Mouse (Mus musculus) midbrain, embryonic 14.5 days (tissue): ENCODE measurements around the gene Fbxo34. TPM values are rescaled to one million over a fixed set of nuclear protein-coding genes. Genes with fewer than 3 reads are reported as not detected.
"Not testable (repeated sequence)": the region's sequence is repeated elsewhere in the genome, so short reads cannot be mapped to it uniquely, and the experiment has no call there.

Source experiments
- ATAC-seq: fragments of 200-750 bp; cut with Nextera tagmentation; 2 replicates; pipeline ENCODE4 v1.8.0; 2017; ENCODE audit warnings: moderate number of reproducible peaks, moderate library complexity; ENCODE audit not compliant: low FRiP score, low TSS enrichment
- DNase-seq: peaks from one replicate; pipeline ENCODE4 v3.0.0-alpha.2; 2015
- H3K27ac ChIP-seq: fragments of 300-500 bp; sonication (generic); replicated peaks from 2 replicates; pipeline ENCODE4 v1.5.1; 2014; ENCODE audit warnings: mild to moderate bottlenecking, low read depth, low read length, moderate library complexity
- H3K27me3 ChIP-seq: fragments of 300-500 bp; sonication (generic); 2 replicates; pipeline ENCODE4 v1.6.1; 2014; ENCODE audit warnings: low read length, control low read depth, mixed read lengths; ENCODE audit not compliant: control insufficient read depth, insufficient read depth
- H3K36me3 ChIP-seq: fragments of 300-500 bp; sonication (generic); 2 replicates; pipeline ENCODE4 v1.6.1; 2014; ENCODE audit warnings: low read length, control low read depth; ENCODE audit not compliant: control insufficient read depth, insufficient read depth
- H3K4me1 ChIP-seq: fragments of 300-500 bp; sonication (generic); 2 replicates; pipeline ENCODE4 v1.6.1; 2014; ENCODE audit warnings: mild to moderate bottlenecking, antibody characterized with exemption, low read length, control low read depth; ENCODE audit not compliant: control insufficient read depth, insufficient read depth
- H3K4me2 ChIP-seq: fragments of 300-500 bp; sonication (generic); 2 replicates; pipeline ENCODE4 v1.6.1; 2014; ENCODE audit warnings: mild to moderate bottlenecking, low read length, moderate library complexity
- H3K4me3 ChIP-seq: fragments of 300-500 bp; sonication (generic); replicated peaks from 2 replicates; pipeline ENCODE4 v1.5.1; 2014; ENCODE audit warnings: low read depth, low read length
- H3K9ac ChIP-seq: fragments of 300-500 bp; sonication (generic); replicated peaks from 2 replicates; pipeline ENCODE4 v1.6.1; 2014; ENCODE audit warnings: mild to moderate bottlenecking, low read length, moderate library complexity
- H3K9me3 ChIP-seq: fragments of 300-500 bp; sonication (generic); 2 replicates; pipeline ENCODE4 v1.6.1; 2016; ENCODE audit warnings: low read length, control low read depth, mixed read lengths; ENCODE audit not compliant: control insufficient read depth
- WGBS: fragments of 180-500 bp; shearing (Covaris S2); extraction: QIAGEN DNeasy Blood & Tissue Kit; methylation state at CpG from one replicate; pipeline ENCODE4 v1.1.7; 2014; 5-methylcytosine and 5-hydroxymethylcytosine counted together
- polyA plus RNA-seq: library from polyadenylated mRNA; unstranded; fragments of >200 nt; fragmentation: Nextera tagmentation; extraction: Ambion mirVana; gene quantifications from 2 replicates; pipeline ENCODE4 v1.2.1, GENCODE M21; 2014

Fbxo34 gene
- polyA plus RNA-seq: 28.5 and 33.2 TPM in 2 replicates

- H3K27ac ChIP-seq, DNase-seq, H3K4me3 ChIP-seq, H3K27me3 ChIP-seq, H3K36me3 ChIP-seq, ATAC-seq, H3K4me1 ChIP-seq, H3K9me3 ChIP-seq, H3K4me2 ChIP-seq, H3K9ac ChIP-seq: not testable (repeated sequence)
- WGBS: 92% methylated on average over 2 of the region's 5 CpGs
These were observed at the start of gene Fbxo34 for GRCm38 (mm10) chr14:47450121-47450520. TSS of gene Fbxo34 (plus strand) at chr14:47450421.

GRCm38 (mm10) chr14:47402735-47403134 lies 47.5 kb upstream of the Fbxo34 start:
- ATAC-seq (no peak), DNase-seq (no peak)
- H3K4me2 ChIP-seq: no peak overlapping the region
- 93% methylated on average over 8 of the region's 8 CpGs for WGBS
- H3K9ac ChIP-seq: no peak overlapping the region
- peaks cover 15% of the 10 kb centered on the region for H3K36me3 ChIP-seq
- no peaks in the 10 kb centered on the region for H3K27me3 ChIP-seq
- H3K9me3 ChIP-seq: no peaks in the 10 kb centered on the region
- H3K4me3 ChIP-seq: no peak overlapping the region
- no peaks in the 10 kb centered on the region for H3K4me1 ChIP-seq
- H3K27ac ChIP-seq: no peak overlapping the region

- ATAC-seq (no peak), DNase-seq (no peak)
- Histone ChIP-seq H3K4me3 (no peak overlapping the region), H3K27me3 (no peaks in the 10 kb centered on the region), H3K36me3 (peaks cover 16% of the 10 kb centered on the region), H3K9me3 (no peaks in the 10 kb centered on the region), H3K4me2 (no peak overlapping the region), H3K27ac (no peak overlapping the region), H3K4me1 (no peaks in the 10 kb centered on the region), H3K9ac (no peak overlapping the region)
- 87% methylated on average over 9 of the region's 9 CpGs for WGBS
These were observed 44.2 kb upstream of the Fbxo34 start for GRCm38 (mm10) chr14:47406000-47406399.

GRCm38 (mm10) chr14:47417346-47417745 lies 32.9 kb upstream of the Fbxo34 start:
- no peaks in the 10 kb centered on the region for H3K27me3 ChIP-seq
- no peaks in the 10 kb centered on the region for H3K9me3 ChIP-seq
- H3K9ac ChIP-seq: no peak overlapping the region
- peak overlapping the region; percentile 60 for H3K4me2 ChIP-seq
- WGBS: 37% methylated on average over 3 of the region's 3 CpGs
- H3K27ac ChIP-seq: no peak overlapping the region
- H3K36me3 ChIP-seq: peaks cover 10% of the 10 kb centered on the region; the same call in 1 of the 2 replicates
- H3K4me1 ChIP-seq: no peaks in the 10 kb centered on the region
- DNase-seq (no peak), ATAC-seq (no peak)
- peak overlapping the region; percentile 40 for H3K4me3 ChIP-seq

- Histone ChIP-seq H3K4me3 (peak within 1 kb of the TSS; percentile 40), H3K9me3 (no peaks in the 10 kb centered on the region), H3K4me1 (no peaks in the 10 kb centered on the region), H3K27ac (no peak within 1 kb of the TSS), H3K4me2 (peak within 1 kb of the TSS; percentile 60), H3K9ac (peak within 1 kb of the TSS; percentile 40; the same call in 1 of the 2 replicates), H3K36me3 (0 out of 2 replicates have a peak, but pooled peaks cover 7% of the 10 kb centered on the region), H3K27me3 (no peaks in the 10 kb centered on the region)
- 2% methylated on average over 36 of the region's 36 CpGs for WGBS
- peak; percentile 95 for DNase-seq
- ATAC-seq: peak; percentile 97
These were observed 32.2 kb upstream of the Fbxo34 start, which contains the start of gene Dlgap5 for GRCm38 (mm10) chr14:47417775-47418665. TSS of gene Dlgap5 (minus strand) at chr14:47418407.

- H3K27me3 ChIP-seq: no peaks in the 10 kb centered on the region
- whole genome bisulfite sequencing: 55% methylated on average over 5 of the region's 5 CpGs
These were observed 31.6 kb upstream of the Fbxo34 start for GRCm38 (mm10) chr14:47418666-47418991.

GRCm38 (mm10) chr14:47419034-47419625 lies 31.1 kb upstream of the Fbxo34 start:
- no peaks in the 10 kb centered on the region for H3K4me1 ChIP-seq
- 0 out of 2 replicates have a peak, but pooled peaks cover under 1% of the 10 kb centered on the region for H3K36me3 ChIP-seq
- H3K4me3 ChIP-seq: no peak overlapping the region
- no peaks in the 10 kb centered on the region for H3K27me3 ChIP-seq
- H3K27ac ChIP-seq: no peak overlapping the region
- WGBS: 89% methylated on average over 9 of the region's 9 CpGs
- DNase-seq: no peak
- H3K9ac ChIP-seq: no peak overlapping the region
- no peak for ATAC-seq
- H3K4me2 ChIP-seq: no peak overlapping the region
- no peaks in the 10 kb centered on the region for H3K9me3 ChIP-seq

More at GRCm38 (mm10) chr14:47418666-47418991, 31.6 kb upstream of the Fbxo34 start:
- Histone ChIP-seq H3K9ac (no peak overlapping the region), H3K4me2 (peak overlapping the region; percentile 60), H3K27ac (no peak overlapping the region), H3K4me3 (peak overlapping the region; percentile 40), H3K36me3 (0 out of 2 replicates have a peak, but pooled peaks cover 5% of the 10 kb centered on the region), H3K4me1 (no peaks in the 10 kb centered on the region), H3K9me3 (no peaks in the 10 kb centered on the region)
- ATAC-seq (no peak), DNase-seq (no peak)

- DNase-seq (no peak), ATAC-seq (no peak)
- 94% methylated on average over 24 of the region's 24 CpGs for WGBS
- Histone ChIP-seq H3K4me2 (no peak overlapping the region), H3K4me1 (no peaks in the 10 kb centered on the region), H3K4me3 (no peak overlapping the region), H3K9me3 (no peaks in the 10 kb centered on the region), H3K36me3 (no peaks in the 10 kb centered on the region), H3K27ac (no peak overlapping the region), H3K9ac (no peak overlapping the region), H3K27me3 (no peaks in the 10 kb centered on the region)
These were observed 30.4 kb upstream of the Fbxo34 start for GRCm38 (mm10) chr14:47419723-47420276.
